Mouse (Mus musculus): ENCODE measurements at regions not wholly inside any gene's neighbourhood (a gene's known extent, or its start where the extent isn't known, plus 50 kb on each side); places are given as distances from the start of the nearest gene placed in this dataset.

DNA sequence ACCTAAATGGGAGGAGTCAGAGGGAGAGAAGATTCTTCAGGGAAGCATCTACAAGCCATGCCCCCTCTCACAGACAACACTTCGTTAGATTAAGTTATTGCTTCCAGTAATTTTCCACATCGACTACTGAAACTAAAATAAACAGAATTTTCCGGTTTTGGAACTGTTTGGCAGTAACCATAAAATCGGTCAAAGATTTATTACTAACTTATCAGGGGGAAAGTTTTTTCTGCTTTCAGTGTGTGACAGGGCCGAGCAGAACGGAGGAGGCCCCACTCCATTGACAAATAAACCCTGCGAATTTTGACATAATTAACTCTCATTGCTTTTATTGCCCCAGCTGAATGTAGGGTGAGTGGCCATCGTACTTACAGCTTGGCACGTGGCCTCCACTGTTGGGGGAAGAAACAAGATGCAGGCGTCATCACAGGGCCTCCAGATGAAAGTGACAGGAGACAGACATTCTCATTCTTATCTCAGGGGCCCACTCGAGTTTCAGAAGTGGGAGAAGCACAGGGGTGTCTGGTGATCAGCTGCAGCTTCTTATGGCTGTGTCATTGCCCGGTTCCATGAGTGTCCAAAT is 229.6 kb upstream of the Foxq1 start:
- peak in 1 of 2 experiments; percentile 59 for DNase-seq (ENCODE audit: inconsistent age in 2 of 2, low spot score in 1 of 2)

DNA sequence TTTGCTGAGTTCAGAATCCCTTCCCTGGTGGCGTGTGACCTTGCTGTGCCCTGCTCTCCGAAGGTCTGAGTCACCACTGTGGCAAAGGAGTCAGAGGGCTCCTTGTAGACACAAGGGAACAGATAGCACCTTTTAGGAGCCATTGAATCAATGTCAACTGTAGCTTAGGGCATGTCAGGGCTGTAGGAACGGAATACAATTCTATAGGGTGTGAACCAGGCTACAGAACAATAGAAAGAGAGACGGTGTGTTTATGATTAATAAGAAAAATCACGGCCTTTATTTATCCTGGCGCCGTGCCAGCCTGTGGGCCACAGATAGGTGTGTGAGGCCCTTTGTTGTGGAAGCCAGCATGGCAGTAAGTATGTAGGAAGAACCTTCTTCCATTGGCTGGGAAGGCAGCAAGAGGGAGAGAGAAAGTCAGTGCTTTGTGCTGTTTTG is 228.4 kb upstream of the Foxq1 start:
- peak; percentile 64 to 80 for DNase-seq (ENCODE audit: inconsistent age in 2 of 2, low spot score in 1 of 2)

DNA sequence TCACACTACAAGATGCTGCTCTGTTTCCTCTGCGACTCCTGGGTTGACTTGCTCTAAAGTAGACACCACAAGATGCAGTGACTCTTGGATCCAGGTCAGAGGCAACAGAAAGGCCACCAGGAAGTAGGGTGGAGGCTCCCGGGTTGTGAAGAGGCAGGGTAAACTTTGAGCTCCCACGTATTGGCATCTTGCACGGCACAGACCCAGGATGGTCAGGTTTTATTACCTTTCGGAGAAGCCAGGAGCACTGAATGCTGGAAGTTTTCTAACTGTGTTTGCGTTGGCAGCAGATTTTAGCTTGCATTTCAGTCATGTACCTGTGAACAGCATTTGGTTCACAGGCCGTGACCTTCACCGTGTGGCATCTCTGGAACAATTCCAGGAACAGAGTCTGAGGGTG is 227.2 kb upstream of the Foxq1 start:
- DNase-seq (ENCODE audit: inconsistent age in 2 of 2, low spot score in 1 of 2), result peak; percentile 30 to 65

DNA sequence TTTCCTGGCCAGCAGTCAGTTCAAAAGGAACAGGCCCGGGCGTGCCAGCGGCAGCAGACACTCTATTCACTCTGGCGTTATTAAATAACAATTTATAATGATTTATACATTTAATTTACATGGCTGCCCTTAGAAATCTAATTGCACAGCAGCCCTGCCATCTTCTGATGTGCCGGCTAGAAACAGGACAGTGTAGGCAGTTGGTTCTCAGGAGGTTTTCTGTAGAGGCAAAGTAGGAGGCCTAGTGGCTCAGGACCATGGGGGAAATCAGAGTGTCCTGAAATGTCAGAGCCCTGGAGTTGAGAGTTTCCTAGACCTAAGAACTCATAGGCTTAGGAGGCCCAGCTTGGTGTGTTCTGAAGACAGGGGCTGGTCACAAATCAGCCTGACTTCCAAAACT is 225.2 kb upstream of the Foxq1 start:
- peak in 1 of 2 experiments; percentile 63 for DNase-seq (ENCODE audit: inconsistent age in 2 of 2, low spot score in 1 of 2)

DNA sequence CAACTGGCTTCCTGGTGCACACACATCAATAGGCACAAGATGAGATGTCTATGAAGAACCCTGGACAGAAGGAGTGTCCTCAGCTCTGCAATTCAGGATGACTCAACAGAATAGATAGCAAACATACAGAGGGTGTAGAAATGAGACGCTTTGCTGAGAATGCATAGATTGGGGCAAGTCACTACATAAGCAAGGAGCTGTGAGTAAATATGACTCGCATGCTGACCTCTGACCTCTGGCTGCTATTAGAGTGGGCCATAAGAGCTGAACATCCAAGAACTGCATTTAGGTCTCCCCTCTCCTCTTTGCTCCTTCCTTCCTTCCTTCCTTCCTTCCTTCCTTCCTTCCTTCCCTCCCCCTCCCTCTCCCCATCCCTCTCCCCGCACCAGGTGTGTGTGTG is 221.0 kb upstream of the Foxq1 start:
- DNase-seq (ENCODE audit: inconsistent age in 2 of 2, low spot score in 1 of 2), result no peak

DNA sequence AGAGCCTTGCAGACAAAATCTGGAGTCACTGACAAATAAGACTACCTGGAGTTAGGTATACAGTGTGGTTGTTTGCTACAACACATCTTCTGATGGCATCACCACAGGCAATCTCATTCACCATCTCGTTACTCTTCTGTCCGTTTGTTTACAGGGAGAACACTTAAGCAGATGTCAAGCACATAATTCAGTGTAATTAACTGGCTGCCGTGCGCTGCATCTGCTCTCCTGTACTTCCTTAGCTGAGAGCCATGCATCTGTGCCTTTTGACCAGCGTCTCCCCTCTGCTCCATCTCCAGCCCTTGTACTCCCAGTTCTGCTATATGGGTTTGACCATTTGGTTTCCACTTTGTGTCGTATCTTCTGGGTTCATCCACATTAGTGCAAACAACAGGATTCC is 218.3 kb upstream of the Foxq1 start:
- DNase-seq (ENCODE audit: inconsistent age in 2 of 2, low spot score in 1 of 2), result no peak

DNA sequence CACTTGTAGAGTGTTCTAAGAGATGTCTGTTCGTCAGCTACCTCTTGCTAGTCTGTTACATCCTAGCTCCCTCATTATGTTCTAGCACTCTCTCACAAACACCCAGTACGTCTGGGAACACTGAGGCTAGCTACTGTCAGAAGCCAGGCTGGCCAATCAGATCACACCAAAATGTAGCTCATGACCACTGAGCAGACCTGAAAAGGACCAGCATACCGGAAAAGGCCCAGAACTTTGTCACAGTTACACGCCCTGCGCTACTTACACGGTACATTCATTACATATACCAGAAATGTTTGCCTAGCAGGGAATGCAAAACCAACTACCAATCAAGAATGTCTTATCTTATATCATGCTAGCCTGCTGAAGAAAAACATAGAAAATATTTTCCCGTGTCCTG is 216.5 kb upstream of the Foxq1 start:
- DNase-seq (ENCODE audit: inconsistent age in 2 of 2, low spot score in 1 of 2), result no peak

DNA sequence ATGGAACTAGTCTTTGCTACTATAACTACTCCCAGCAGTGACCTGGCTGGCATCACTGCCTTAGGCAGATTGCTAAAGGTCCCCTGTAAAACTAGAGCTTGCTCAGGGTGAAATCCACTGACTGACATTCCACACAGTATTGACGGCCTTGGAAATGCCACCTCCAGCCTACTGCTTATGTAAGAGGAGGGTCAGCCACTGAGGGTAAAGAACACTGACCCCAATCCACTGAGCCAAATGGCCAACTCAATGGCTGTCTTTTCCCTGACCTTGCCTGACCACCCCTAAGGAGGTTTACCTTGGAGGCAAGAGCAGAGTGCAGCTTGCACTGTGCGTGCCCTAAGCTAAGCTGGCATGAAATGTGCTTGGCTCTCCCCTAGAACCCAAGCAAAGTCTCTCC is 216.0 kb upstream of the Foxq1 start:
- peak in 1 of 2 experiments; percentile 50 for DNase-seq (ENCODE audit: inconsistent age in 2 of 2, low spot score in 1 of 2)

DNA sequence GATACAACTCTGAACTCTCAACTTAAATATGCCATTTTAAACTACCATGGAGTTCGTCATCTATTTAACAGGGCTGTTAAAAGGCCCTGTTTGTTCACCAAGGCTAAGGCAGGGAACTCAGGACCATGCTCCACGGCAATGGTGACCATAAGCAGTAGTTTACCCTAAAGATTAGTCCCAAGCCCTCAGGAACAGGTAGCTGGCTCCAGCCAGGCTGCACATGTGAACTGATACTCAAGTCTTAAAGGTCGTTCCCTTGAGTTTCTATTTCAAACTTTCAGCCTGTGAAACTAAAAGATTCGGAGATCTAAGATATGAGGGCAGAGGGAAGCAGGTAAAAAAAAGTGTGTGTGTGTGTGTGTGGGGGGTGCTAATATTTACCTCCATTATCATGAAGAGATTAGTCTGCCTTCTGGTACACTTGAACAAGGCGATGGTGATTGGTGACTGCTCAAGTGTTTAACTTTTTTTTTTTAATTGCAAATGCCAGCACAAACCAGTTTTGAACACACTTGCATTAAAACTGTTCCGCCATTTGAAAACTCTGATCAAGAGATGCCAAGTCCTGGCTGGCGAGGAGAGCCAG is 215.5 kb upstream of the Foxq1 start:
- no peak for DNase-seq (ENCODE audit: inconsistent age in 2 of 2, low spot score in 1 of 2)

DNA sequence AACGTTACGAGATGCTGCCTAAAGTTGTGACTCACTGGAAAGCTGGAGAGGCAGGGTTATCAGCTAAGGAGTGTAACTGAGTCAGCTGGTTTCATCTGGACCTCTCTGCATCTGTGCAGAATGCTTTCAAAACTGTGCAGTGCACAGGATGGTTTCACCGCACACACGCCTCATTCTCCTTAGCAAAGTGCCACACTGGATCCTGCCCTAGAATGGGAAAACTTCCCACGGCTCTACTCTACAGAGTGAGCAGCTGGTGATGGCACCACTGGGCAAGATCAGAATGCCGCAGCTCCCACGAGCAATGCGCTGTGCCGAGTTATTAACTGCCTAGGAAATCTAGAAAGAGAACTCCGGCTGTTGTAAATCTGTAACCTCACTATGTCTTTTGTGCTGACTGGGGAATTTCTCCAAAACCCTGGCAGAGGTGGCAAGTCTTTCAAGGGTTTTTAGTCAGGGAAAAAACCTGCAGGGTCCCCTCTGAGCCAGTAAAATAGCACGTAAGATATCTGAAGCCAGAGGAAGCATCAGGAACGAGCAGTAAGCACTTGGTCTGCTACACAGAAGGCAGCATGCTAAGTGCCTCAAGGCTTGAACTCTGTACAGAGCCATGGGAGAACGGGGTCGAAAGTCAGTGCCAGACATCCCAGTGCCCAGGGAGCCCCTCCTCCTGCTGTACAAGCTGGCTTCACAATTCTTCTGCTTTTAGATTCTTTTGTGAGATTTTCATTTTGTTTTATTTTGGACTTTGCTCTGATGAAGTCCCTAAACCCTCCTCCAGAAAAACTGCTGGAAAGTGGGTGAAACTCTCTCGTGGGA is 214.4 kb upstream of the Foxq1 start:
- no peak for DNase-seq (ENCODE audit: inconsistent age in 2 of 2, low spot score in 1 of 2)

DNA sequence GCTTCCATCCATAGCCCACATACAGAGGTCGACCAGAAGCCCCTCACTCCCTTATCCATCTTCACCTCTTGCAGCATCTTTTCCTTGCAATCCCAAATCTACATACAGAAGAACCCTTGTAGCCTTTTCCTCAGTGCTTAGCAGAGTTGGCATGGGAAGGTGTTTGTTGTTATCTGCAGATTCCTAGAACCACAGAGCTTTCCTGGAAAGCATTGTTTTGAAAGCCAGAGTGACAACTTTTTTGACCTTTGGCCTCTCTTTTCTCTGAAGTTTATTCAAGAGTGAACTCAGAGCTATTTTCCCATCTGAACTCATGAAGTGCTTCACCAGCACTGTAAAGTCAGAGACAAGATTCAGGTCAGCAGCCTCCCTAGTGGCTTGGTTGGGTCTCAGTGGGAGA is 209.7 kb upstream of the Foxq1 start:
- peak in 1 of 2 experiments; percentile 38 for DNase-seq (ENCODE audit: inconsistent age in 2 of 2, low spot score in 1 of 2)

DNA sequence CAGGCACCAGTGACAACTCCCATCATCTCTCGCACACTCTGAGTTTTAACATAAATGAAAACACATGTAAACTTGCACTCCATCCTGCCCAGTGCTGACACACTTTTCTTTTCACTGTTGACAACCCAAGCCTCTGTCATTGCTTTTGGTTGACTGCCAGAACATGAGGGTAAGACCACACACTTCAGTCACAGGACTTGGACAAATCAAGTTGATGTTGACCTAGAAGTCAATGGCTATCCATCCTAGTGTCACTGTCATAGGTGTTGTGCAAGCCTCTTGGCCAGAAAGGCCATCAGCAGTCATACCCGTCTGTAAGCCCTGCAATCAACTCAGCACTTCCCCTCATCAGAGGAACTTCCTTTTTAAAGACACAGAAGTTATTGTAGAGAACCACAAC is 208.9 kb upstream of the Foxq1 start:
- no peak for DNase-seq (ENCODE audit: inconsistent age in 2 of 2, low spot score in 1 of 2)

DNA sequence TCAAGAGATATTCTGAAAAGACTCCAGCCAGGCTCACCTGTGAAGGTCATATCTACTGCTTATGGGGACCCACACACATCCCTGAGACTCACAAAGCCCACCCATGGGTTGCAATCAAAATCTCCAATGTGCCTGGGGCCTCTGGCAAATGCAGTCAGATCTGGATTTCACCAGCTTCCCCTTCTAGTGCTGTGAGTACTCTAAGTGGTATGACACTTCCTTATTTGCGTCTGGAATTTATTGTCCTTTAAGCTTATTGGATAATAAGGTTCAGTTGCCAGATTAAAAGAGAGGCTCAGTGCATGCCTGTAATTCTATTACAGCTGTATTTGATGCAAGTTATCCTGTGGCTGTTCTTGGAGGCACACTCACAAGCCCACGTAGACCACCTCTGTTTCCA is 206.3 kb upstream of the Foxq1 start:
- no peak for DNase-seq (ENCODE audit: inconsistent age in 2 of 2, low spot score in 1 of 2)

DNA sequence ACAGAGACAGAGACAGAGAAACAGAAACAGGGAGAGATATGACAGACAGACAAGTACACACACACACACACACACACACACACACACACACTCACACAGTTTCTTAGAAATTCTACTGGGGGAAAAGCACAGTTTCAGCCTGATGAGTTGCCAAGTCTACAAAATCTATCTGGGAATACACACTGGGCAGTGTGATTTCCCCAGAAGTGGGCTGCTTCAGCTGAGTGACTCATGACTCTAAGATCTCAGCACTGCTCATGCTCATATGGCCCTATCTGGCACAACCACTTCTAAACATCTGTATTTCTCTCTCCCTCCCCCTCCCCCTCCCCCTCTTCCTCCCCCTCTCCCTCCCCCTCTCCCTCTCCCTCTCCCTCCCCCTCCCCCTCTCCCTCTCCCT is 204.5 kb upstream of the Foxq1 start:
- DNase-seq (ENCODE audit: inconsistent age in 2 of 2, low spot score in 1 of 2), result no peak

DNA sequence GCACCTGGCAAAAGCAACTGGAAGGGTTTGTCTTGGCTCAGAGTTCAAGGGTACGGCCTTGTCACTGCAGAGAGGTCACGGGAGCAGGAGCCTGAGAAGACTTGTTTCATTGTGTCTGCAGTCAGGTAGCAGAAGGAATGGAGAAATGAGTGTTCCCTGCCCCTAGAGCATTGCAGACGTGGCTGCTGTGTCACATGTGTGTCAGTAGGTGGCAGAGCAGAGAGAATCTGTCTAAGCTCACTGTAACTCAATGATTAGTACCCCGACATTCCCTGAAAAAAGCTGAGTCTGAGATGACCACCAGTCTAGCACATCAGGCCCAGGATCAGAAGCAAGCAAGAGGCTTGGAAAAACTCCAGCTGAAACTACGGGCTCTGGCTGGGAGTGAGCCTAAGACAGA is 203.1 kb upstream of the Foxq1 start:
- no peak for DNase-seq (ENCODE audit: inconsistent age in 2 of 2, low spot score in 1 of 2)

DNA sequence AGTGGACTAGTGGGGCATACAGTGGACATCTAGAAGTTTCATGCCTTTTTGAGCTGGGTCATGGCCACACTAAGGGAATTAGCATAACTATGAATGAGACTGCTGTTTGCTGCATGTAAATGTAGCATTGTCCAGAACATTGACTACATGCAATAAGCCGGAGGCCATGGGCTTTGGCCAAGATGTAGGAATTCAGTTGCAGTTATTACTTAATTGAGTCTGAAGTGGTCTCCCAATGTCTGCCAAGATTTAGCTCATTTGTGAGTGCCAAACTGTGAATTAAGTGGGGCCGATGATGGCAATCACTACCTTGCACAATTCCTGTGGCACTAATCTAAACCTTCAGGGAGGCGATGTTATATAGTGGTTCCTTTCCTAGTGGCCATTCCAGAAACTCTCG is 196.6 kb upstream of the Foxq1 start:
- no peak for DNase-seq (ENCODE audit: inconsistent age in 2 of 2, low spot score in 1 of 2)

DNA sequence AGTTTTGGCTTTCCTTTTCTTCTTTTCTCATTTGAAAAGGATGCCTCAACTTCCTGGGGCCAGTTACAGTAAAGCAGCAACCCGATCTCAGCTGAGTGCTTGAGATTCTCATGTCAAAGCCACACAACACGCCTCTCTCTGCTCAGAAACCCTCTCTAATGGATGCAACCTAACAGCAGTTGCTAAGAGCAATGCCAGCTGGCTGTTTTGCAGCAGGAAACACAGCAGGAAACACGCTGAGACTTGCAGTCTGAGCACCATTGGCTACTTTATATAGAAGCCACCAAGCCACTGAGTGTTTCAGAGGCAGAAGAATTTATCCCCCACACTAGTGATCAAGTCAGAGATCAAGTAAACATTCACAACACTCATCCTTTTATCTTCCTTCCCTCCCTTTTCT is 193.5 kb upstream of the Foxq1 start:
- no peak for DNase-seq (ENCODE audit: inconsistent age in 2 of 2, low spot score in 1 of 2)

DNA sequence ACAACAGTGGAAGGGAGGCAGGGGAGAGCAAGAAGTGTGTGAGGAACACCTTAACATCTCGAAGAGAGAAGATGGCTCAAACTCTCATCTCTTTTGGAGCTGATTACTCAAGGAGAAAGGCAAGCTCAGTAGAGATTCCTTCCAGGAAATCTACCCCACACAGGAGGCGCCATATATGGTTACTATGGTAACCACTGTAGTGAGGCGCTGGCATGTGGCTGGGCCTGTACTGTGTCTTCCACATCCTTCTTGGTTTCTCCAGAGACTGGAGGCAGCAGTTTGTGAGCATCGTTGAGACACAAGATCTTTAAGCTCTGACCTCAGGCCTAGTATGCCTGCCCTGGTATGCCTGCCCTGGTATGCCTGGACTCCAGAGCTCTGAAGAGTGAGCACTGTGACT is 191.6 kb upstream of the Foxq1 start:
- DNase-seq (ENCODE audit: inconsistent age in 2 of 2, low spot score in 1 of 2), result no peak

DNA sequence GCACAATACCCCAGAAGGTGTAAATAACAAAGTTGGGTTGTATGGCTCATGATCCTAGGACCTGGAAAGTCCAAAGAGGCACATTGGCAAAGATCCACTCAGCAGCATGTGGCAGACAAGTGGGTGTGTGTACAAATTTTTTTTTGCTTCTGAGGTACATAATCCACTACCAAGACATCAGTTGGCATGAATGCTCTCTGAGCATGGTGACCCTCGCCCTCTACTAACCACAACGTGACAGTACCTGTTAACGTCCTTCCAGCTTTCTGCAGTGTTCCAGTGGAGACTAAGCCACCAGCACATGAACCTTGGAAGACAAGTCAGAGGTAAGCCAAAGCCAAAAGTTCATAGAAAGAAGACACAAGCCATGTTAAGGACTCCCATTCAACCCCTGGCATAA is 188.7 kb upstream of the Foxq1 start:
- DNase-seq (ENCODE audit: inconsistent age in 2 of 2, low spot score in 1 of 2), result no peak

DNA sequence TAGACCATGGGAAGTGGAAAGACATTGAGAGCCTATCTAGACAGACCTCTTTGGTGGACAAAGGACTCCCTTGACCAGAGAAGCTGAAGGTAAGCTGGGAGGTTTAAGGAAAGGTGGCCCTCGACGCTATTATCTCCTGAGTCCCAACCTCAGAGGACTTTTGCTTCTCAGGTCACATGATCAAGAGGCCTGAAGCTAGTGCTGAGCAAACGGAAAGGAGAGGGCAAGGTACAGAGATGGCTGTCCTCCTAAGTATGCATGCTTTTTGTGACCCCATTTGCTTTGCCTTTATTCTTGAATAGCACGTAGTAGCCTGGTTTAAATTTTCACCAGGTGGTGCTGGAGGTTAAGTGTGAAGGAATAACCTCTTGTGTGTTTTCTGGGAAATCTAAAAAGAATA is 186.8 kb upstream of the Foxq1 start:
- no peak for DNase-seq (ENCODE audit: inconsistent age in 2 of 2, low spot score in 1 of 2)

DNA sequence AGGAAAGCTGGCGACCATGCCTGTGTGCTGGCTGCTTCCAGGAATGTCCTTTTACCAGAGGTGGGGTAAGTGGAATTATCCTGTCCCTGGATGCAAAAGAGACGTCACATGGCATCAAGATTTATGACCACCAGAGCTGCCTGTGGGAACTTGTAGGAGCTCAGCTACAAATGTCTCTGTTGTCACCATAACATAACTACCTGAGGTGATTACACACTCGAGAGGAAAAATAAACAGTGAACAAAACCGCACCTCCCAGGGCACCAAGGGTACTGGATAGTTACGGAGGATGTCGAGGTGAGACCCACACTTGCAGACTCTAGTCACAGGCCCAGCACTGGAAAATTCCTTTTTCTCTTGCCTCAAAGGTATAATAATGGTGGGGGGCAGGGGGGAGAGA is 185.1 kb upstream of the Foxq1 start:
- no peak for DNase-seq (ENCODE audit: inconsistent age in 2 of 2, low spot score in 1 of 2)

DNA sequence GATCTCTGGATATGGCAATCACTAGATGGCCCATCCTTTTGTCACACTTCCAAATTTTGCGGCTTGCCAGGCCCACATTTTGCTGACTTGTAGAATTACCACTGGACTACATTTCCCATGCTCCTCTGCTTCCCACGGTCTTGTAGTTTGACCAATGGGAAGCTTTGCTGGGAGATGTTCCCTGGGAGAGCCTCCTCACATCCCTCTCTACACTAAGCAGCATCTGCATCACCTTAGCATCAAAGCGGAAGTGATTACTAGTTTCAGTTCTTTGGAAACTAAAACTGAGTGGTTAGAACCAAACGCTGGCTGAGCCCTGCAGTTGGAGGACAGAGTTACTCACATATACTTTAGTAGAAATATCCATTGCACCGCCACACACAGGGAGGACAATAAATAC is 181.9 kb upstream of the Foxq1 start:
- no peak for DNase-seq (ENCODE audit: inconsistent age in 2 of 2, low spot score in 1 of 2)

Data from adrenal gland, adult (tissue).